Mouse (Mus musculus) forebrain, embryonic 16.5 days (tissue): ENCODE data around the gene Gm20403. TPM values are rescaled to one million over a fixed set of nuclear protein-coding genes. Genes with fewer than 3 reads are reported as not detected.

Experiments
- ATAC-seq: fragments of 200-750 bp; cut with Nextera tagmentation; 2 replicates; pipeline ENCODE4 v1.8.0; 2017; ENCODE audit warnings: mild to moderate bottlenecking, moderate library complexity
- H3K27ac ChIP-seq: fragments of 300-500 bp; sonication (generic); 2 replicates; pipeline ENCODE4 v1.5.1; 2014; ENCODE audit warnings: low read length, control low read depth
- H3K27me3 ChIP-seq: fragments of 300-500 bp; sonication (generic); replicated peaks from 2 replicates; pipeline ENCODE4 v1.6.1; 2014; ENCODE audit warnings: low read length; ENCODE audit not compliant: control insufficient read depth, insufficient read depth
- H3K36me3 ChIP-seq: fragments of 300-500 bp; sonication (generic); 2 replicates; pipeline ENCODE4 v1.6.1; 2014; ENCODE audit not compliant: control insufficient read depth, insufficient read depth
- H3K4me1 ChIP-seq: fragments of 300-500 bp; sonication (generic); replicated peaks from 2 replicates; pipeline ENCODE4 v1.6.1; 2014; ENCODE audit warnings: low read length; ENCODE audit not compliant: control insufficient read depth, insufficient read depth
- H3K4me2 ChIP-seq: fragments of 300-500 bp; sonication (generic); 2 replicates; pipeline ENCODE4 v1.6.1; 2014; ENCODE audit warnings: mild to moderate bottlenecking, low read length, control low read depth
- H3K4me3 ChIP-seq: fragments of 300-500 bp; sonication (generic); replicated peaks from 2 replicates; pipeline ENCODE4 v1.5.1; 2014; ENCODE audit warnings: mild to moderate bottlenecking, low read length, control low read depth
- H3K9ac ChIP-seq: fragments of 300-500 bp; sonication (generic); replicated peaks from 2 replicates; pipeline ENCODE4 v1.6.1; 2014; ENCODE audit warnings: low read depth, low read length, control low read depth
- H3K9me3 ChIP-seq: fragments of 300-500 bp; sonication (generic); 2 replicates; pipeline ENCODE4 v1.6.1; 2016; ENCODE audit warnings: low read length; ENCODE audit not compliant: control insufficient read depth
- WGBS: fragments of 180-500 bp; shearing (Covaris S2); extraction: QIAGEN DNeasy Blood & Tissue Kit; methylation state at CpG from one replicate; pipeline ENCODE4 v1.1.7; 2014; 5-methylcytosine and 5-hydroxymethylcytosine counted together
- polyA plus RNA-seq: library from polyadenylated mRNA; unstranded; fragments of >200 nt; fragmentation: Nextera tagmentation; extraction: Ambion mirVana; gene quantifications from 2 replicates; pipeline ENCODE4 v1.2.1, GENCODE M21; 2015

The Gm20403 gene
- polyA plus RNA-seq, 1 experiment from 2014 or later: not detected

- H3K36me3 ChIP-seq: no peaks in the 10 kb centered on the region
- H3K9me3 ChIP-seq: no peaks in the 10 kb centered on the region
- H3K27me3 ChIP-seq: no peaks in the 10 kb centered on the region
- no peak for ATAC-seq
- 67% methylated on average over 3 of the region's 3 CpGs for WGBS
- no peak overlapping the region for H3K4me3 ChIP-seq
- H3K27ac ChIP-seq: no peak overlapping the region
- no peak overlapping the region for H3K9ac ChIP-seq
- no peak overlapping the region for H3K4me2 ChIP-seq
- H3K4me1 ChIP-seq: no peaks in the 10 kb centered on the region
Measured at GRCm38 (mm10) chr12:54995965-54996364, 9.6 kb upstream of the Gm20403 start.

DNA sequence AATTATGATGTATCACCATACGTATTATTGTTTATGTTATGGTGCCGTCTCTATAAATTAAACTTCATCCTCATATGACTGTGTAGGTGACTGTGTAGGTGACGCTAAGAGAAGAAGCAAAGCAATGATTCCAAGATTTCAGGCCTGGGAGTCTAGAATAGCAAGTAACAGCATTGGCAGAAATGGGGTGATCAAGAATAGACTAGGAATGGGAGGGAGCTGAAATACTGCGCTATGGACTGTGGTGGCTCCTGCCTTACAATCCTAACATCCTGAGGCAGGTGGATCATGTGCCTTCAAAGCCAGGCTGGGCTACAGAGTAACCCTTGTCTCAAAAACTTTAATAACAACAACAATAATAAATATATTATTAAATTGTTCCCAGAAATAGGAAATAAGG lies 8.1 kb upstream of the Gm20403 start:
- H3K9ac ChIP-seq: no peak overlapping the region
- no peaks in the 10 kb centered on the region for H3K27me3 ChIP-seq
- H3K36me3 ChIP-seq: no peaks in the 10 kb centered on the region
- no peak overlapping the region for H3K4me3 ChIP-seq
- WGBS: 93% methylated on average over 4 of the region's 4 CpGs
- H3K27ac ChIP-seq: no peak overlapping the region
- H3K9me3 ChIP-seq: no peaks in the 10 kb centered on the region
- no peak overlapping the region for H3K4me2 ChIP-seq
- no peak for ATAC-seq
- no peaks in the 10 kb centered on the region for H3K4me1 ChIP-seq

DNA sequence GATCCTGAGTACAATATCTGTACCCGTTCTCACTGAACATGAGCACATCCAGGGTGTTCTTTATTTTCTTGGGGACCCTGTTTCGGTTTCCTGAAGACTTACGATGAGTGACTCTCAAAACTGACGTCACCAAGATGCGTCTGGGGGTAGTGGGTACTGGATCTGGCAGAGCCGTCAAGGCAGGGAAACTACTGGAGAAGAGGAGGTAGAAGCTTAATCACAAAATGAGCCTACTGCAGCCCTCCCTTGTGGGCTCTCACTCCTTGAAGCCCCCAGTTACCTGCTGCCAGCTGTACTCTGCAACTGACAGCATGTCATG lies 7.7 kb upstream of the Gm20403 start:
- 86% methylated on average over 6 of the region's 6 CpGs for WGBS
- ATAC-seq: no peak
- Histone ChIP-seq H3K9me3 (no peaks in the 10 kb centered on the region), H3K9ac (no peak overlapping the region), H3K4me2 (no peak overlapping the region), H3K27ac (no peak overlapping the region), H3K4me1 (no peaks in the 10 kb centered on the region), H3K27me3 (no peaks in the 10 kb centered on the region), H3K4me3 (no peak overlapping the region), H3K36me3 (no peaks in the 10 kb centered on the region)

- Histone ChIP-seq H3K36me3 (no peaks in the 10 kb centered on the region), H3K9me3 (no peaks in the 10 kb centered on the region), H3K4me1 (no peaks in the 10 kb centered on the region), H3K9ac (no peak overlapping the region), H3K27me3 (no peaks in the 10 kb centered on the region), H3K4me3 (no peak overlapping the region), H3K27ac (no peak overlapping the region), H3K4me2 (no peak overlapping the region)
- no peak for ATAC-seq
- 78% methylated on average over 16 of the region's 16 CpGs for WGBS
Measured at GRCm38 (mm10) chr12:54993246-54994067, 7.1 kb upstream of the Gm20403 start.

- H3K27ac ChIP-seq: no peak overlapping the region
- H3K4me2 ChIP-seq: no peak overlapping the region
- no peak overlapping the region for H3K4me3 ChIP-seq
- no peaks in the 10 kb centered on the region for H3K9me3 ChIP-seq
- no peak for ATAC-seq
- no peaks in the 10 kb centered on the region for H3K4me1 ChIP-seq
- no peaks in the 10 kb centered on the region for H3K27me3 ChIP-seq
- no peak overlapping the region for H3K9ac ChIP-seq
- 92% methylated on average over 3 of the region's 3 CpGs for WGBS
- no peaks in the 10 kb centered on the region for H3K36me3 ChIP-seq
Measured at GRCm38 (mm10) chr12:54992814-54993213, 6.5 kb upstream of the Gm20403 start.

GRCm38 (mm10) chr12:54988323-54988850 lies 2.1 kb upstream of the Gm20403 start:
- no peaks in the 10 kb centered on the region for H3K9me3 ChIP-seq
- H3K27me3 ChIP-seq: no peaks in the 10 kb centered on the region
- no peak for ATAC-seq
- WGBS: 84% methylated on average over 4 of the region's 4 CpGs
- no peak overlapping the region for H3K4me2 ChIP-seq
- no peak overlapping the region for H3K4me3 ChIP-seq
- no peaks in the 10 kb centered on the region for H3K36me3 ChIP-seq
- no peak overlapping the region for H3K9ac ChIP-seq
- no peak overlapping the region for H3K27ac ChIP-seq
- peaks cover 7% of the 10 kb centered on the region for H3K4me1 ChIP-seq

DNA sequence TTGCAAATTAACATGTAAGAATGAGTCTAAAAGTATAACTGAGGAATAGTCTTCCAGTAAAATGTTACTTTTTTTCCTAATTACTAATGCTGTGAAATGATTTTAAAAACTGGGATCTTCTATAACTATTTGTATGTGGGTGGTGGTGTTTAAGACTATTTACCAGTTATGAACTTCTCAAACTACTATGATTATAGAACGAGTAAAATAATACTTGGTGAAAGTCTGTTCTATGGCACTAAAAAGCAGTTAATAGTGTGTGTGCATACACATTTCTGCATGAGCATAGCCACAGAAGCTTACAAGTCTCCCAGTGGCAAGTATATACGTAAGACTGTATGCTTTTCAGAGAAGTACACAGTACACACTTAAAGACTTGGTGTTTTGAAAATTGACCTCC lies 827 bp upstream of the Gm20403 start:
- H3K4me2 ChIP-seq: no peak overlapping the region
- WGBS: 84% methylated on average over 2 of the region's 2 CpGs
- H3K36me3 ChIP-seq: no peaks in the 10 kb centered on the region
- peaks cover 7% of the 10 kb centered on the region for H3K4me1 ChIP-seq
- H3K9ac ChIP-seq: no peak overlapping the region
- H3K27me3 ChIP-seq: no peaks in the 10 kb centered on the region
- no peak overlapping the region for H3K4me3 ChIP-seq
- H3K27ac ChIP-seq: no peak overlapping the region
- ATAC-seq: no peak
- no peaks in the 10 kb centered on the region for H3K9me3 ChIP-seq

GRCm38 (mm10) chr12:54985257-54986051 lies 875 bp downstream of the Gm20403 start:
- ATAC-seq: peak; percentile 59
- H3K9ac ChIP-seq: peak overlapping the region; percentile 76

GRCm38 (mm10) chr12:54984701-54985256 lies 1.6 kb downstream of the Gm20403 start:
- no peaks in the 10 kb centered on the region for H3K27me3 ChIP-seq
- peak; percentile 72 for ATAC-seq
- H3K4me3 ChIP-seq: peak overlapping the region; percentile 79
- peak overlapping the region; percentile 76 for H3K9ac ChIP-seq
- WGBS: under 1% methylated on average over 42 of the region's 42 CpGs
- peak overlapping the region; percentile 89 for H3K4me2 ChIP-seq
- no peaks in the 10 kb centered on the region for H3K36me3 ChIP-seq
- no peaks in the 10 kb centered on the region for H3K9me3 ChIP-seq
- peak overlapping the region; percentile 76; the same call in 1 of the 2 replicates for H3K27ac ChIP-seq
- peaks cover 7% of the 10 kb centered on the region for H3K4me1 ChIP-seq

More at GRCm38 (mm10) chr12:54985257-54986051, 875 bp downstream of the Gm20403 start:
- Histone ChIP-seq H3K4me2 (peak overlapping the region; percentile 89), H3K27me3 (no peaks in the 10 kb centered on the region), H3K9me3 (no peaks in the 10 kb centered on the region), H3K27ac (peak overlapping the region; percentile 76), H3K36me3 (no peaks in the 10 kb centered on the region), H3K4me3 (peak overlapping the region; percentile 79), H3K4me1 (peaks cover 7% of the 10 kb centered on the region)
- whole genome bisulfite sequencing: under 1% methylated on average over 81 of the region's 117 CpGs
